Mouse (Mus musculus): ENCODE measurements around the gene Ncbp3. TPM values are rescaled to one million over a fixed set of nuclear protein-coding genes. Genes with fewer than 3 reads are reported as not detected.

Ncbp3 gene
- total and polyA plus RNA-seq, 2 experiments from 2014 or later = 7.0 to 8.9 TPM

DNA sequence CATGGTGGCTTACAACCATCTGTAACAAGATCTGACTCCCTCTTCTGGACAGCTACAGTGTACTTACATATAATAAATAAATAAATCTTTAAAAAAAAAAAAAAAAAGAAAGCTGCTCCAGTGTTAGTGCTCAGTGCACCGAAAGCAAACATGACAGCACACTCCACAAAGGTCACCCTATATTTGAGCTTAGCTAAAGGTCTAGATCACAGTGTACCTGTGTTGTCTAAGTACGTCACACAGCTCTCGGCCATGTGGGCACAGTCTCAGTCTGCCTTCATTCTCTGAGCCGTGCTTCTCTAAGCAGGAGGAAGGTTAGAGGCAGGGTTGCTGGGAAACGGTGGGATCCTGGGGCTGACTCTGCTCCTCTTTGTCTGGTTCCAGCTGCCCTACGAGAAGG is 78.9 kb downstream of the Ncbp3 start:
- Histone ChIP-seq H3K27ac (ENCODE audit: low read depth) (no peak overlapping the region), H3K27me3 (ENCODE audit: control insufficient read depth, insufficient read depth, low read length) (no peaks in the 10 kb centered on the region), H3K9ac (replicated peaks; ENCODE audit: low read depth, low read length) (no peak overlapping the region), H3K4me3 (ENCODE audit: low read depth, low read length) (no peak overlapping the region), H3K9me3 (replicated peaks; ENCODE audit: control insufficient read depth, low read length) (no peaks in the 10 kb centered on the region), H3K36me3 (replicated peaks; ENCODE audit: control insufficient read depth, insufficient read depth, low read length) (no peaks in the 10 kb centered on the region), H3K4me2 (ENCODE audit: low read depth, low read length) (no peak overlapping the region), H3K4me1 (ENCODE audit: control insufficient read depth, insufficient read depth) (0 out of 2 replicates have a peak, but pooled peaks cover 4% of the 10 kb centered on the region)
- no peak for DNase-seq (ENCODE audit: low spot score)
- 90% methylated on average over 6 of the region's 6 CpGs for WGBS
- no peak for TF ChIP-seq CTCF (IDR thresholded peaks at IDR 0.05; ENCODE audit: low read depth)
- TF ChIP-seq EP300 (IDR thresholded peaks at IDR 0.05; ENCODE audit: low read depth) = no peak
- ATAC-seq (ENCODE audit: insufficient read depth, low read depth) = no peak

DNA sequence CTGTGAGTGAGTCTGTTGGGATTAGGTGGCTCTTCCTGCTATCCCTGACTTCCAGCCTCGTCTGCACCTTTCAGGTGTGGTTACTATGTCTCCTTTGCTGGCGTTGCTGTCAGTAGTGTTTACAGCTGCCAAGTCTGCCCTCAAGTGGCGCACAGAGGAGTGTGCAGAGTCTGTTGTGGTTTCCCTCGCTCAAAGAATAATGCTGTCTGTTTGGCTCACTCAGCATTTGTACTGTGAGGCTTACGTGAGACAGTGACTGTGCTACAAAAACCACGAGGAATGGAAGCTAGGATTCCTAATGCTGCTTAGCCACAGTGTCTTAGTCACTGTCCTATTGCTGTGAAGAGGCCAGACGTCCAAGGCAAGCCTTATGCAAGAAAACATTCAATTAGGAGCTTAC is 83.4 kb downstream of the Ncbp3 start:
- WGBS = 61% methylated on average over 7 of the region's 7 CpGs
- Histone ChIP-seq H3K4me1 (ENCODE audit: control insufficient read depth, insufficient read depth) (peaks cover 22% of the 10 kb centered on the region), H3K9me3 (replicated peaks; ENCODE audit: control insufficient read depth, low read length) (no peaks in the 10 kb centered on the region), H3K27me3 (ENCODE audit: control insufficient read depth, insufficient read depth, low read length) (no peaks in the 10 kb centered on the region), H3K4me3 (ENCODE audit: low read depth, low read length) (no peak overlapping the region), H3K36me3 (replicated peaks; ENCODE audit: control insufficient read depth, insufficient read depth, low read length) (peaks cover 13% of the 10 kb centered on the region; the same call in 1 of the 2 replicates), H3K4me2 (ENCODE audit: low read depth, low read length) (no peak overlapping the region), H3K27ac (ENCODE audit: low read depth) (no peak overlapping the region), H3K9ac (replicated peaks; ENCODE audit: low read depth, low read length) (no peak overlapping the region)
- DNase-seq (ENCODE audit: low spot score) (peak; percentile 26), ATAC-seq (ENCODE audit: insufficient read depth, low read depth) (peak; percentile 63; the same call in 1 of the 2 replicates)
- no peak for TF ChIP-seq EP300 (IDR thresholded peaks at IDR 0.05; ENCODE audit: low read depth)
- peak; percentile 57 for TF ChIP-seq CTCF (IDR thresholded peaks at IDR 0.05; ENCODE audit: low read depth)

DNA sequence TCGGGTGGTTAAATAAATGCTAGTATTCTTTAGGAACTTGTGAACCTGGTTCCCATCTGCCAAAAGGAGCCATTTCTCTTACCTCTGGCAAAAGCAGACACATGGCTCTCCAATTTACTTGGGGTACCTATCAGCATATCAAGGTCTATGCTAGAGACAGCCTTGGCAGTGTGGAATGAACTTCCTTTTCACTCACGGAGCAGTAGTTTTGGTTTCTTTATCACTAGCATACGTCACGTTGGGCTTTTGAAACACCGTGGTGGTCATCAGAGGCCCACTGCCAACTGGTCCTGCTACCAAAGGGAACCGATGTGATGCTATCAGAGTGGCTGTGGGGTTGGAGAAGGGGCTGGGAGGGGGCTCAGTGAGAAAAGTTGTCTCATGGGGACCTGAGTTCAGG is 85.4 kb downstream of the Ncbp3 start:
- H3K4me1 ChIP-seq (ENCODE audit: control insufficient read depth, insufficient read depth) = peaks cover 33% of the 10 kb centered on the region
- DNase-seq (ENCODE audit: low spot score) (no peak), ATAC-seq (ENCODE audit: insufficient read depth, low read depth) (no peak)
- no peak overlapping the region for H3K4me3 ChIP-seq (ENCODE audit: low read depth, low read length)
- no peaks in the 10 kb centered on the region for H3K9me3 ChIP-seq (replicated peaks; ENCODE audit: control insufficient read depth, low read length)
- H3K4me2 ChIP-seq (ENCODE audit: low read depth, low read length) = no peak overlapping the region
- H3K9ac ChIP-seq (replicated peaks; ENCODE audit: low read depth, low read length) = no peak overlapping the region
- H3K27ac ChIP-seq (ENCODE audit: low read depth) = no peak overlapping the region
- H3K36me3 ChIP-seq (replicated peaks; ENCODE audit: control insufficient read depth, insufficient read depth, low read length) = peaks cover 13% of the 10 kb centered on the region; the same call in 1 of the 2 replicates
- TF ChIP-seq CTCF (IDR thresholded peaks at IDR 0.05; ENCODE audit: low read depth) (no peak), EP300 (IDR thresholded peaks at IDR 0.05; ENCODE audit: low read depth) (no peak)
- WGBS = 82% methylated on average over 6 of the region's 6 CpGs
- no peaks in the 10 kb centered on the region for H3K27me3 ChIP-seq (ENCODE audit: control insufficient read depth, insufficient read depth, low read length)

DNA sequence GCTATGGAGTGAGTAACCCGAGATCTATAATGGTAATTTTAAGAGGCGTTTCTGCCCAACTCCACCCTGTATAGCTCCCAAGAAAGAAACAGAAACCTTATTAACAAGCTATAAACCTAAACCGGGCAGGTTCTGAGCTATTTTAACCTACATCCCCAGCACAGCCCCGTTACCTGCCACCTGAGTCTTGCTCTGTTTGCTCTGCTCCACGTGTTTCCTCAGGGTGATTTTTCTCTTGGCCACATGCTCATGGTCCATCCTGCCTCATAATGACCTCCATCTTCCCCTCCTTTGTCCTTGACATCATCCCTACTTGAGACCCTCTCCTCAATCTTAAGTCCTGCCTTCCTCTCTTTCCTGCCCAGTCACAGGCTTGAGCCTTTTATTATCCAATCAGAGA is 86.6 kb downstream of the Ncbp3 start:
- TF ChIP-seq EP300 (IDR thresholded peaks at IDR 0.05; ENCODE audit: low read depth) = no peak
- TF ChIP-seq CTCF (IDR thresholded peaks at IDR 0.05; ENCODE audit: low read depth) = no peak
- H3K27me3 ChIP-seq (ENCODE audit: control insufficient read depth, insufficient read depth, low read length) = no peaks in the 10 kb centered on the region
- no peak overlapping the region for H3K4me3 ChIP-seq (ENCODE audit: low read depth, low read length)
- peaks cover 13% of the 10 kb centered on the region; the same call in 1 of the 2 replicates for H3K36me3 ChIP-seq (replicated peaks; ENCODE audit: control insufficient read depth, insufficient read depth, low read length)
- DNase-seq (ENCODE audit: low spot score) = no peak
- no peak for ATAC-seq (ENCODE audit: insufficient read depth, low read depth)
- H3K27ac ChIP-seq (ENCODE audit: low read depth) = no peak overlapping the region
- no peaks in the 10 kb centered on the region for H3K9me3 ChIP-seq (replicated peaks; ENCODE audit: control insufficient read depth, low read length)
- 86% methylated on average over 5 of the region's 5 CpGs for WGBS
- H3K9ac ChIP-seq (replicated peaks; ENCODE audit: low read depth, low read length) = no peak overlapping the region
- H3K4me2 ChIP-seq (ENCODE audit: low read depth, low read length) = no peak overlapping the region
- H3K4me1 ChIP-seq (ENCODE audit: control insufficient read depth, insufficient read depth) = peaks cover 36% of the 10 kb centered on the region

DNA sequence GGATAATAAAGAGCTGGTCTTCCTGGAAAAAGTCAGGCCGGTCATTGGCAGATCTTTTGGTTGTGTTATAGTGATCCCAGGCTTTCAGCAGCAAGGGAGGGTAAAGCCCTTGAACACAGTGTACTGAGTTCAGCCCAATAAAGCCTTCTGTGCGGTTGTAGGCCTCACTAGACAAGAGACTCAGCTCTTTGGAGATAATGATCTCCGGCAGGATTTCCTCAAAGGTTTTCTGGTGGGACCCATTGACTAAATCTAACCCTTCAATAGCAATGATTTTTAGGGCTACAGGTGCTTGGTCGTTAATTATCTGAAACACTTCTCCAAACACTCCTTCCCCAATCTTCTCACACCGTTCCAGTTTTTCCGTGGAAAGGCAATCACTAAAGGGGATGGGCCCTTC is 89.0 kb downstream of the Ncbp3 start:
- Histone ChIP-seq H3K4me3 (ENCODE audit: low read depth, low read length) (peak overlapping the region; percentile 83), H3K9ac (replicated peaks; ENCODE audit: low read depth, low read length) (peak overlapping the region; percentile 62), H3K27me3 (ENCODE audit: control insufficient read depth, insufficient read depth, low read length) (no peaks in the 10 kb centered on the region), H3K27ac (ENCODE audit: low read depth) (no peak overlapping the region), H3K36me3 (replicated peaks; ENCODE audit: control insufficient read depth, insufficient read depth, low read length) (peaks cover 13% of the 10 kb centered on the region; the same call in 1 of the 2 replicates), H3K9me3 (replicated peaks; ENCODE audit: control insufficient read depth, low read length) (no peaks in the 10 kb centered on the region), H3K4me1 (ENCODE audit: control insufficient read depth, insufficient read depth) (peaks cover 31% of the 10 kb centered on the region), H3K4me2 (ENCODE audit: low read depth, low read length) (peak overlapping the region; percentile 90)
- DNase-seq (ENCODE audit: low spot score) (no peak), ATAC-seq (ENCODE audit: insufficient read depth, low read depth) (no peak)
- TF ChIP-seq CTCF (IDR thresholded peaks at IDR 0.05; ENCODE audit: low read depth) = no peak
- no peak for TF ChIP-seq EP300 (IDR thresholded peaks at IDR 0.05; ENCODE audit: low read depth)
- WGBS = 59% methylated on average over 6 of the region's 6 CpGs

- DNase-seq (ENCODE audit: low spot score) (peak; percentile 23), ATAC-seq (ENCODE audit: insufficient read depth, low read depth) (no peak)
- H3K4me2 ChIP-seq (ENCODE audit: low read depth, low read length) = peak overlapping the region; percentile 90
- peaks cover 30% of the 10 kb centered on the region for H3K4me1 ChIP-seq (ENCODE audit: control insufficient read depth, insufficient read depth)
- peak overlapping the region; percentile 62 for H3K9ac ChIP-seq (replicated peaks; ENCODE audit: low read depth, low read length)
- H3K9me3 ChIP-seq (replicated peaks; ENCODE audit: control insufficient read depth, low read length) = no peaks in the 10 kb centered on the region
- peaks cover 13% of the 10 kb centered on the region; the same call in 1 of the 2 replicates for H3K36me3 ChIP-seq (replicated peaks; ENCODE audit: control insufficient read depth, insufficient read depth, low read length)
- no peak overlapping the region for H3K27ac ChIP-seq (ENCODE audit: low read depth)
- H3K4me3 ChIP-seq (ENCODE audit: low read depth, low read length) = peak overlapping the region; percentile 83
- H3K27me3 ChIP-seq (ENCODE audit: control insufficient read depth, insufficient read depth, low read length) = no peaks in the 10 kb centered on the region
- no peak for TF ChIP-seq EP300 (IDR thresholded peaks at IDR 0.05; ENCODE audit: low read depth)
- TF ChIP-seq CTCF (IDR thresholded peaks at IDR 0.05; ENCODE audit: low read depth) = no peak
- WGBS = 7% methylated on average over 11 of the region's 11 CpGs
These were observed 89.5 kb downstream of the Ncbp3 start for GRCm38 (mm10) chr11:73137116-73137515.

Data from heart, postnatal 0 days (tissue).